Mouse (Mus musculus) neutrophil, adult 83 days (primary cell): ENCODE results near the gene Smg5. TPM values are rescaled to one million over a fixed set of nuclear protein-coding genes. Genes with fewer than 3 reads are reported as not detected.

ENCODE experiments used
- total RNA-seq, 2 experiments: library from RNA; stranded (reverse); gene quantifications; one replicate each; pipeline ENCODE4 v1.2.4; 2023

Gene Smg5
- 10 to 100 TPM; 48.0 to 51.9 TPM for total RNA-seq

DNA sequence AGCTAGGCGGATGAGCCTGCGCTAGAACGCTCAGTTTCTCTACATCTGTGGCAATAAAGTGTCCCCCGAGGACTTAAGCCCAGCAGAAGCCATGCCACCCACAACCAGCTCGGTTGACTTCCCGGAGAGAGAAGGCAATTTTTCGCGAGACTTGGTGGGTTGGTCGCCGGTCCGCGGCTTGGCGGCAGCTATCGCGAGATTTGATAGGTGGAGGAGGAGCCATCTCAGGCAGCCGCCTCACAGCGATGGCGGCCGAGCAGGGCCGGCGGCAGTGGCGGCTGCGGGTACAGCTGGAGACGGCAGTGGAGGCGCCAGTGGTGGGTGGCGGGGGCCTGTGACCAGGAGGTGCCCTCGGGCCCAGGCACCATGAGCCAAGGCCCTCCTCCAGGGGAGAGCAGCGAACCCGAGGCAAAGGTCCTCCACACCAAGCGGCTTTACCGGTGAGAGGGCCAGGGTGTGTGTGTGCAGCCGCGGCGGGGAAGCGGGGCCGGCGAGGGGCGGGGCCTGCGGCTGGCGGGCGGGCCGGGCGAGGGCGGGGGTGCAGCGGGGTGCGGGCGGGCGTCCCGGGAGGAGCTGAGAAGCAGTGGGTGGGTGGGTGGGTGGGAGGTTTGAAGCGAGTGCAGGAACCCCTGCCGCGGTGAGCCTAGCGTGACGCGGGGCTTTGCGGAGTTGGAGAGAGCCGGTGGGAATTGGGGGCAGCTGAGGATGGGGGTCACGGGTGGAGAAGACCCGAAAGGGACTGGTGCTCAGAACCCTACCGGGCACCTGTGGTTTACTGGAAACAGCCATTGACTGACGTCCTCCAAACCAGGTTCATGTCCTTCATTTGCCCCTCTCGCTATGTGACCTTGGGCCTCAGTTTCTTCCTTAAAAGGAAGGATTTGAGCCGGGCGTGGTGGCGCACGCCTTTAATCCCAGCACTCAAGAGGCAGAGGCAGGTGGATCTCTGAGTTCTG is at the start of gene Smg5, which contains the start of gene Tmem79:
Gene Smg5 (plus strand): TSS at position 203 of the 956 bp plus-strand sequence.
Gene Tmem79 (minus strand): TSS at position 91 of the 956 bp plus-strand sequence.

GRCm38 (mm10) chr3:88287110-88287509 is 49.0 kb upstream of the Smg5 start, which contains the start of gene Gm38392:
Gm38392 (minus strand) TSS chr3:88287210.

GRCm38 (mm10) chr3:88296561-88297318 is 39.3 kb upstream of the Smg5 start, which contains the start of the genes Tsacc and Cct3:
Tsacc (minus strand) TSS chr3:88296999.
Cct3 (plus strand) TSS chr3:88297116.

DNA sequence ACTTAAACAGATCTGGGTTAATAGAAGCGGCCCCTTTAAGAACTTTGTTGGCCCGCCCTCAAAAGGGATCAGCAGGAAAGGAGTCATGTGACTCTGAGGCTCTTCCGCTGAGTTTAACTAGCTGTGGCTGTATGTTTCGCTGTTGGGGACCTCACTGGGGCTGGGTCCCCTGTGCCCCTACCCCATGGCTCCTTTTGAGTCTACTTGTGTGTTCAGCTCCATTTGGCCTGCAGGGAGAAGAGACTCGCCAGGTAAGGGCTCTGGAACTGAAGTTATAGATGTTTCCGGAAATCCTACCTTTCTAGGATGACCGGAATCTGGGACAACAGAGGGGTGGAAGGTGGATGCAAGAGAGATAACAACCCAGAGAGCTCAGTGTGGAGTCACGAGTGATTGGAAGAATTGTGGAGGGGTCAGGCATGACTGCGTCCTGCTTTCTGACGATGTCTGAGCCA is 11.1 kb upstream of the Smg5 start, which contains the start of gene Glmp:
Gene Glmp (plus strand): TSS at position 73 of the 455 bp plus-strand sequence.

GRCm38 (mm10) chr3:88364337-88364736 is 28.3 kb downstream of the Smg5 start, which contains the start of gene Paqr6:
Paqr6 (plus strand) TSS chr3:88364584.

GRCm38 (mm10) chr3:88372643-88373042 is 36.6 kb downstream of the Smg5 start, which contains the start of gene Bglap3:
Bglap3 (minus strand) TSS chr3:88372743.

GRCm38 (mm10) chr3:88378599-88378998 is 42.5 kb downstream of the Smg5 start, which contains the start of gene Bglap2:
Bglap2 (minus strand) TSS chr3:88378699.

GRCm38 (mm10) chr3:88384364-88384763 is 48.3 kb downstream of the Smg5 start, which contains the start of gene Bglap:
Bglap (minus strand) TSS chr3:88384464.

DNA sequence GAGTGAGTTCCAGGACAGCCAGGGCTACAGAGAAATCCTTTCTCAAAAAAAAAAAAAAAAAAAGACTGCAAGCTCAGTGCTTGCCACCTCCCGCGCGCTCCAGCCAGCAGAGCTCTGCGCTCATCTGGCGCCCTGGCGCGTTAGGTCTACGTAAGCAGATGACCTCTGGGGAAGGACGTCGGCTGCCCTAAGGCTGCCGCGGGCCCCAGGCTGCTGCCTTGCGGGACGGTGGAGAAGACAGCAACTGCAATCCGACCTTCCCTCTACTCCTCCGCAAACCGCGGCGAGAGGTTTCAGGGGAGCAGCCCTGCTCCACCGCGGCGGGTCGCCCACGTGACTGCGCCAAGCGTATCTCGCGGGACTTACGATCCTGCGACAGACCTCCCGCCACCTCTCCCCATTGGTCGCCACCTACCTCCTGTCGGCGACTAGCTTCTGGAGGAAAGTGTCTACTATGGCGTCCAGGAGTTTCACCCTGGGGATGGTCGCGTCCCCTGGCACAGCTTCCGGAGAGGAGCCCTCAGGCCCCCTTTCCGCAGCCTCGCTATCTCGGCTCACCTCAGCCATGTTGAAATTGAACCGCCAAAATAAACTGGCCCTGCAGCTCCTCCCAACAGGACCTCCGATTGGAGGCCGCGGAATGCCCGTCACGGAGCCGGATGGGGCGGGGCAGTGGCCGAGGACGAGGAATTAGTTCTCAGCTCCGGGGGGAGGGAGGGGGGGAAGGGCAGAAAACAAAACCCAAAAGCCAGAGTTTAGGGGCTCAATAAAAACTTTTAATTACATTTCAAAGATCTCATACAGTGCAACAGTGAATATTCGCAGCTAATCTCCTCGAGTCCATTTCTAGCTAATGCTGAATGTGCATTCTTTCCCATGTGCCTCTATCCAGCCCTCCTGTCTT is 73.9 kb downstream of the Smg5 start, which contains the start of gene Pmf1:
Gene Pmf1 (minus strand): TSS at position 591 of the 904 bp plus-strand sequence.

Other genes starting within 250 kb of the Smg5 start
- gene Mef2d, start 193.9 kb upstream of the Smg5 start, total RNA-seq: 10 to 100 TPM; 55.4 to 69.5 TPM
- not detected for gene Rhbg, start 81.6 kb upstream of the Smg5 start, total RNA-seq
- gene Gm38392, start 49.0 kb upstream of the Smg5 start, total RNA-seq: not detected
- 1 to 10 TPM in 1 of 2 experiments, not detected in 1; 1.3 TPM for gene Tsacc, start 39.3 kb upstream of the Smg5 start, total RNA-seq
- 10 to 100 TPM; 66.6 to 69.9 TPM for gene Cct3, start 39.1 kb upstream of the Smg5 start, total RNA-seq
- gene Glmp, start 11.2 kb upstream of the Smg5 start, total RNA-seq: 100 to 1,000 TPM; 114 to 115 TPM
- 1 to 10 TPM; 1.2 to 1.3 TPM for gene Tmem79, start 112 bp upstream of the Smg5 start, total RNA-seq
- 1 to 10 TPM in 1 of 2 experiments, under 1 TPM in 1; 0.46 to 1.1 TPM for gene Paqr6, start 28.3 kb downstream of the Smg5 start, total RNA-seq
- gene Bglap3, start 36.5 kb downstream of the Smg5 start, total RNA-seq: 10 to 100 TPM; 15.2 to 25.3 TPM
- 10 to 100 TPM; 26.3 to 43.3 TPM for gene Bglap2, start 42.4 kb downstream of the Smg5 start, total RNA-seq
- 100 to 1,000 TPM; 105 to 139 TPM for gene Bglap, start 48.2 kb downstream of the Smg5 start, total RNA-seq
- 10 to 100 TPM; 59.0 to 65.4 TPM for gene Pmf1, start 74.1 kb downstream of the Smg5 start, total RNA-seq
- 10 to 100 TPM; 16.1 to 16.3 TPM for gene Slc25a44, start 88.9 kb downstream of the Smg5 start, total RNA-seq
- gene Sema4a, start 124.9 kb downstream of the Smg5 start, total RNA-seq: 100 to 1,000 TPM; 296 to 331 TPM
- gene Lmna, start 173.7 kb downstream of the Smg5 start, total RNA-seq: 10 to 100 TPM; 17.1 to 26.2 TPM
- under 1 TPM; 0.20 to 0.33 TPM for gene Mex3a, start 196.1 kb downstream of the Smg5 start, total RNA-seq
- not detected for gene Rab25, start 212.0 kb downstream of the Smg5 start, total RNA-seq
- 10 to 100 TPM; 74.0 to 89.2 TPM for gene Lamtor2, start 216.8 kb downstream of the Smg5 start, total RNA-seq
- gene Ubqln4, start 217.5 kb downstream of the Smg5 start, total RNA-seq: 10 to 100 TPM; 20.0 to 20.2 TPM
- 10 to 100 TPM; 77.9 to 78.3 TPM for gene Ssr2, start 239.6 kb downstream of the Smg5 start, total RNA-seq